Mouse (Mus musculus): Measurements from ENCODE around the gene Brd3. TPM values are rescaled to one million over a fixed set of nuclear protein-coding genes. Genes with fewer than 3 reads are reported as not detected.
A peak's percentile ranks its signal among the peaks of the same experiment; 100 is the strongest.
"Not testable (repeated sequence)": the region's sequence is repeated elsewhere in the genome, so short reads cannot be mapped to it uniquely, and the experiment has no call there.

The Brd3 gene
- polyA plus RNA-seq (2012; ENCODE audit: insufficient read depth, low replicate concordance) = 58.4 and 65.2 TPM in 2 replicates

DNA sequence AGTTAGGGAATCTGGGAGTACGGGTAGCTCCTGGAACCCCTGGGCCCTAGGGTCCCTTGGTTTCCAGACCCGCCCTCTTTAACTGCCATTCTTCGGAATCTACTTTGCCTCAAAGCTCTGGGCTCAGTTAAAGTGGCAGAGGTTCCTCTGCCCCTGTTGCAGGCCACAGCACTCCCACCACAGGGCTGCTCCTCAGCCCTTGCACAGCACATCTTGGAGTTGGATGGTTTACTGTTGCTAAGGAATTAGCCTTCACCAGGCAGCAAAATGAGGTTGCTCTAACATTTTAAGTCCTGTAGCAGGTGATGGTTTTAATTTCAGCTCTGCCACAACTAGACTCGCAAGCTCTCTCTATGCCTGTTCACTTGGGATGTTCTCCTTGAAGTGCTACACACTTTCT, at the start of gene Brd3:
Gene Brd3 (minus strand): TSS at position 101 of the 400 bp plus-strand sequence.
- Histone ChIP-seq H3K4me3 (replicated peaks) (peak within 1 kb of the TSS; percentile 74), H3K27me3 (replicated peaks) (no peaks in the 10 kb centered on the region), H3K36me3 (replicated peaks; ENCODE audit: low read length) (no peaks in the 10 kb centered on the region), H3K9me3 (no peaks in the 10 kb centered on the region), H3K4me1 (peaks cover 85% of the 10 kb centered on the region)
- TF ChIP-seq GATA1 (IDR thresholded peaks at IDR 0.05; ENCODE audit: borderline replicate concordance, low read length) (no peak), FLI1 (IDR thresholded peaks at IDR 0.05; ENCODE audit: low read length) (no peak)

DNA sequence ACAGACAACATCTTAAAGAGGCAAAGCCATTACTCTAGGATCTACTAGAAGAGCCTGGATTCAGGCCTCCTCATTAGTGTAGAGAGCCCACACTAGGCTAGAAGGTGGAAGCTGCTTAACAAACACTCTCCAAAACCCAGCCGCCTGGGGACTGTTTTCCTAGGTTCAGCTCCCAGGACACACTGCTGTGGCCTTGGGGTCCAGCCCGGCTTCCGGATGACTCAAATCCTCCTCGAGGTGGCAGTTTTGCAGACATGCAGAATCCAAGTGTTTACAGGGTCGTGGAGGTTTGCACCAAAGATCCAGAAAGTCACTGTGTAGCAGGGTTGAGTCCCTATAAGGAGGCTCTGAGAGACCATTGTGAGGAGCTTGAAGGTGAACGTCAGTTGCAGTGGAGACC, 49.5 kb upstream of the Brd3 start:
- Histone ChIP-seq H3K36me3 (replicated peaks; ENCODE audit: low read length) (no peaks in the 10 kb centered on the region), H3K9me3 (no peaks in the 10 kb centered on the region), H3K4me1 (peaks cover 25% of the 10 kb centered on the region), H3K4me3 (replicated peaks) (no peak overlapping the region), H3K27me3 (replicated peaks) (peaks cover 43% of the 10 kb centered on the region)
- TF ChIP-seq FLI1 (IDR thresholded peaks at IDR 0.05; ENCODE audit: low read length) (no peak), GATA1 (IDR thresholded peaks at IDR 0.05; ENCODE audit: borderline replicate concordance, low read length) (no peak)

DNA sequence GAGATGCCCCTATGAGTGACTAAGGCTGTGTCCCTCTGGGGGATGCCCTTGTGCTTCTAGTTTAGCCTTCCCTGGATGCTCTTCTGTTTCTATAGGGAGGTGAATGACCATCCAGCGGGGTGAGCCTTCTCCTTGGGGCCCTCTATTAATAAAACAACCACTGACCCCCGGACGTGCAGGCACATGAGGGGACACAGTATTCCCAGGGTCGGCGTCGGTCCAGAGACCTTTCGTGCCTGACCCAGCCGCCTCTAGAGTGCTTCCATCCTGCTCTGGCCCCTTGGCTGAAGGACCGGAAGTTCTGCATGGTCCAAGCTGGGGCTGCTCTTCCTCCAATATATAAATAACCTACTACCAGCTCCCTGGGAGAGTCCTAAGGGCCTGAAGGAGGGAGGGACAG, 46.8 kb upstream of the Brd3 start:
- H3K9me3 ChIP-seq = no peaks in the 10 kb centered on the region
- H3K27me3 ChIP-seq (replicated peaks) = peaks cover 29% of the 10 kb centered on the region
- no peaks in the 10 kb centered on the region for H3K36me3 ChIP-seq (replicated peaks; ENCODE audit: low read length)
- no peak for TF ChIP-seq FLI1 (IDR thresholded peaks at IDR 0.05; ENCODE audit: low read length)
- TF ChIP-seq GATA1 (IDR thresholded peaks at IDR 0.05; ENCODE audit: borderline replicate concordance, low read length) = no peak
- H3K4me1 ChIP-seq = peaks cover 25% of the 10 kb centered on the region
- H3K4me3 ChIP-seq (replicated peaks) = no peak overlapping the region

DNA sequence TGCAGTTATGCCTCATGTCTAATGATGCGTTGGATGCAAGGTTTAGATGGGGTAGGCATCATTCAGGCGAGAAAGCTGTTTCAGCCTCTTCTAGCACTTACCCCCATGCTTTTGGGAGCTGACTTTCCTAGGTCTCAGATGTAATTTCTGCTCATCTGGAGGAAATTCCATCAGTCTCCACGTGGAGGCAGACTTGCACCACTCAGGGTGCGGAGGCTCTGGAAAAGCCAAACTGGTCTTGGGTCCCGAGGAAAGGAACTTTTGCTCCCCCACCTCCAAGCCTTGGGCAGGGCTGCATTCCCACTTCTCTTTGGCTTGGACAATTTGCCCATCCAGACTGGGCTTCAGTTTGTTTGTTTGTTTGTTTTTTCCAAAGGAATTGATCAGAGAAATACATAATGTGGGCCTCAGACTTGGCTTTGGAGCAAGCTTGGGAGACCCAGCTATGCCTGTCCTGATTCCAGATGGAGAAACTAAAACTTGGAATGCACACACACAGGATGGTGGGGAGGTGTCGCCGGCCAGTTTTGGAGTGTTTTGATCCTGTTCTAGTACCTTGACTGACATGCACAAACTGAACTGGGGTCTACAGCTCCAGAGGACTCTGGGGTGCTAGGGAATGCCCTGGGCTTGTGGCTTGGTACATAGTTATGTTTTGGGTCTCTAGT, 45.3 kb upstream of the Brd3 start:
- no peak overlapping the region for H3K4me3 ChIP-seq (replicated peaks)
- H3K4me1 ChIP-seq = peaks cover 25% of the 10 kb centered on the region
- peaks cover 5% of the 10 kb centered on the region for H3K36me3 ChIP-seq (replicated peaks; ENCODE audit: low read length)
- TF ChIP-seq FLI1 (IDR thresholded peaks at IDR 0.05; ENCODE audit: low read length) = no peak
- no peak for TF ChIP-seq GATA1 (IDR thresholded peaks at IDR 0.05; ENCODE audit: borderline replicate concordance, low read length)
- H3K27me3 ChIP-seq (replicated peaks) = peaks cover 25% of the 10 kb centered on the region
- peaks cover 10% of the 10 kb centered on the region for H3K9me3 ChIP-seq

DNA sequence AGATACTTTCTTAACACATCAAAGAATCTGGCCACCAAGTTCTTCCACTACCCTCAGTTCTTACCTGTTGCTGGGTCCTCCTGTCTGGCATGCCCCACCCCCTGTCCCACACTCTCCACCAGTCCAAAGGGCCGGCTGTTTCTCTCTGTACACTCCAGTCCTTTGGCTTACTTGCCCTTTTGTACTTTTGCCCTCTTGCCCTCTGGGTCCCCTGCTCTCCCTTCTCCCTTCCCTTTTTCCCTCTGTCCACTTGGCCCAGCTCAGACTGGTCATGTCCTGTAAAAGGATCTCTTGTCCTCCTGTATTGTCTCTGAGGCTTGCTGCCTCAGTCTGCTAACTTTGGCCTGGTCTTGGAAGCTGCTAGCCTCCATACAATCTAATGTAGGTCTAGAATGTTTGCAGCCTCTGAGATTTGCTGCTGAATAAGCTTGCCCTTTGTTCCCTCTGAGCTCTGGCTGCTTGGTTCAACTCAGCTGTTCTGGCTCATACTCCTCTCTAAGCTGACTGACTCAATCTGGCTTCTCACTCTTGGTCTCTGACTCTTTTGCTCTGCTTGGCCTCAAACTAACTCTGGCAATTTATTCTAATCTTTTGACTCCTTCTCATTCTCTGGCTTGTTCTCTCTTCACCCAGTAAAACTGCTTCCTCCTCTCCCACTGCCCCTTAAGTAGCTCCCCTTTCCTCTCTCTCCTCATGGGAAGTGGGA, 41.4 kb upstream of the Brd3 start:
- TF ChIP-seq GATA1 (IDR thresholded peaks at IDR 0.05; ENCODE audit: borderline replicate concordance, low read length) (no peak), FLI1 (IDR thresholded peaks at IDR 0.05; ENCODE audit: low read length) (no peak)
- Histone ChIP-seq H3K27me3 (replicated peaks) (no peaks in the 10 kb centered on the region), H3K36me3 (replicated peaks; ENCODE audit: low read length) (peaks cover 19% of the 10 kb centered on the region), H3K4me3 (replicated peaks) (no peak overlapping the region), H3K9me3 (peaks cover 15% of the 10 kb centered on the region), H3K4me1 (peaks cover 27% of the 10 kb centered on the region)

DNA sequence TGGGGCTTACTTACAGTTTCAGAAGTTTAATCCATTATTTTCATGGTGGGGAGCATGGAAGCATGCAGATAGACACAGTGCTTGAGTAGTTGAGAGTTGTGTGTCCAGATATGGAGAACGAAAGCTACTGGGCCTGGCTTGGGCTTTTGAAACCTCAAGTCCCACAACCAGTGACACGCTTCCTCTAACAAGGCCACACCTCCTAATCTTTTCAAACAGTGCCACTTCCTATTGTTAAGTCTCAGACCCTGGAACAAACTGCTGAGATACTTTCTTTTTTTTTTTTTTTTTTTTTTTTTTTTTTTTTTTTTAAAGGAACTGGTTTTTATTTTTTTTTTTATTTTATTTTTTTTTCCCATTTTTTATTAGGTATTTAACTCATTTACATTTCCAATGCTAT, 40.5 kb upstream of the Brd3 start:
- no peaks in the 10 kb centered on the region for H3K27me3 ChIP-seq (replicated peaks)
- H3K9me3 ChIP-seq = peaks cover 15% of the 10 kb centered on the region
- no peak overlapping the region for H3K4me3 ChIP-seq (replicated peaks)
- no peak for TF ChIP-seq FLI1 (IDR thresholded peaks at IDR 0.05; ENCODE audit: low read length)
- H3K36me3 ChIP-seq (replicated peaks; ENCODE audit: low read length) = peaks cover 25% of the 10 kb centered on the region
- peaks cover 24% of the 10 kb centered on the region for H3K4me1 ChIP-seq

DNA sequence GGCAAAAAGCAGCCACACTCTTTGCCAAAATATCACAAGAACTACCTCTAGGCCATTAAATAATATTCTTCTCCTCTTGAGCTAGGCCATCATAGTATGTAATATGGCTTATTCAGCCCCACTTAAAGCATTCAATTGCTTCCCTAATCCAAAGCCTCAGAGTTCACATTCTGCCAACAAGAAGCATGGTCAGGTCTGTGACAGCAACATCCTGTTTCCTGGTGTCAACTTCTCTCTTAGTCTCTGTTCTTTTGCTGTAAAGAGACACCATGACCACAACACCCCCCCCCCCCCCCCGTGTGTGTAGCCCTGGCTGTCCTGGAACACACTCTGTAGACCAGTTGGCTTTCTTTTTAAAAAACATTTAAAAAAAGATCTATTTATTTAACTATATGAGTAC, 39.9 kb upstream of the Brd3 start:
- TF ChIP-seq FLI1 (IDR thresholded peaks at IDR 0.05; ENCODE audit: low read length) (no peak), GATA1 (IDR thresholded peaks at IDR 0.05; ENCODE audit: borderline replicate concordance, low read length) (no peak)
- Histone ChIP-seq H3K36me3 (replicated peaks; ENCODE audit: low read length) (peaks cover 30% of the 10 kb centered on the region), H3K9me3 (peaks cover 15% of the 10 kb centered on the region), H3K4me3 (replicated peaks) (peak overlapping the region; percentile 28), H3K27me3 (replicated peaks) (no peaks in the 10 kb centered on the region), H3K4me1 (peaks cover 18% of the 10 kb centered on the region)

DNA sequence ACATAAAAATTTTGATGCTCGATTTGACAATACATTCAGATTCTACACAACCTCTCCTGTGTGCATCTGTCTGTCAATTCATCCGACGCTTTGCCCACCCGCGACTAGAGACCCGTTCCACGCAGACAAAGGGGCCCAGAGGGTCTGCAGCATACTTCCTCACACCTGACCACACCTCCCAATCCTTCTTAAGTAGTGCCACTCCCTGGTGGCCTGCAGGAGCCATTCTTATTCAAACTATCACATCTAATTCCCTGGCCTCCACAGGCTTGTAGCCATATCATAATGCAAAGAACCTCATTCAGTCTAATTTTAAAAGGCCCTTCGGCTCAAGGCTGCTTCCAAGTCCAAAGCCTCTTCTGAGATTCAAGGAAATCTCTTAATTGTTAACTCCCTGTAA, 38.6 kb upstream of the Brd3 start:
- peaks cover 30% of the 10 kb centered on the region for H3K36me3 ChIP-seq (replicated peaks; ENCODE audit: low read length)
- not testable (repeated sequence) for H3K4me3 ChIP-seq (replicated peaks); H3K27me3 ChIP-seq (replicated peaks)
- H3K4me1 ChIP-seq = peaks cover 28% of the 10 kb centered on the region
- H3K9me3 ChIP-seq = peaks cover 15% of the 10 kb centered on the region

DNA sequence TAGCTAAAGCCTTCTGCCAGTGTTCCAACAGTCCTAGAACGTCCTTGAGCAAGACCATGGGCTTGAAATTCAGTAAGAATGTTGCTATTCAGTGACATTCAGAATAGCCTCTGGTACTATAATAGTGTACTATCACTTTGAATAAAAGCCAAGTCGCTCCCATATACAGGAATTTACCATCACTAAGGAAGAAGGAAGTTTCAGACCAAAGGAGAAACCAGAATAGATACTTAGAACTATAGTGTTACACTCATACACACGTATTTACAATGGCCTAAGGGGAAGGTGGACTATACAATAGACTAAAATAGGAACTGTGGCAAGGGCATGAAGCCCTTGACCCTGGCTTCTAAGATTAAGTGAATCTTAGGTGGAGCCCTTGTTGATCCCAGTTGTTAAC, 38.1 kb upstream of the Brd3 start:
- H3K27me3 ChIP-seq (replicated peaks); H3K4me3 ChIP-seq (replicated peaks): not testable (repeated sequence)
- H3K9me3 ChIP-seq = peaks cover 15% of the 10 kb centered on the region
- peaks cover 30% of the 10 kb centered on the region for H3K36me3 ChIP-seq (replicated peaks; ENCODE audit: low read length)
- peaks cover 33% of the 10 kb centered on the region for H3K4me1 ChIP-seq

DNA sequence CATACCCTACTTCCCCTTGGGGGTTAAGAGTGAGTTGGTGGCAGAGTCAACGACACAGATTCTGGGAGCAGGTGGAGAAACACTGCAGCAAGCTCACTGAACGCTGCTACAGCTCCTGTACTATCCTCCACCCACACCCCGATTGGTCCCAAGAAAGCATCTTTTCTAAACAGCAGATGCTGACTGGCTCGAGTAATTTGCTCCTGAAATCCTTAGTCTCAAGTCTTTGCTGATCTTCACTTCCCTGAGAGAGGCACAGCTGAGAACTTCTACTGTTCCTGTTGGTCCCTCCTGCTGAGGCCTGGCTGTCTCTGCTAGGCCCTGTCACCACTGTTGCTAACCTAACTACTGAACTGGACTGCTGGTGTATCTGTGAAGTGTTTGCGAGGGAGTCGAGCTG, 37.2 kb upstream of the Brd3 start:
- Histone ChIP-seq H3K4me3 (replicated peaks) (no peak overlapping the region), H3K4me1 (peaks cover 36% of the 10 kb centered on the region), H3K36me3 (replicated peaks; ENCODE audit: low read length) (peaks cover 30% of the 10 kb centered on the region), H3K9me3 (peaks cover 15% of the 10 kb centered on the region), H3K27me3 (replicated peaks) (no peaks in the 10 kb centered on the region)
- TF ChIP-seq GATA1 (IDR thresholded peaks at IDR 0.05; ENCODE audit: borderline replicate concordance, low read length) (no peak), FLI1 (IDR thresholded peaks at IDR 0.05; ENCODE audit: low read length) (no peak)
